Mouse (Mus musculus) right cerebral cortex, postnatal 25 days (tissue): ENCODE results near the gene Spint1.

Source experiments
- DNase-seq: peaks from one replicate; pipeline ENCODE4 v3.0.0; 2022

Gene Spint1

GRCm38 (mm10) chr2:119294411-119294810, 57.2 kb downstream of the Spint1 start:
- DNase-seq = no peak

- DNase-seq = no peak
Measured at GRCm38 (mm10) chr2:119296756-119297155, 59.6 kb downstream of the Spint1 start.

- no peak for DNase-seq
Measured at GRCm38 (mm10) chr2:119297506-119297905, 60.3 kb downstream of the Spint1 start.

- DNase-seq = peak; percentile 38
Measured at GRCm38 (mm10) chr2:119298330-119298729, 61.2 kb downstream of the Spint1 start.

GRCm38 (mm10) chr2:119298839-119299238, 61.7 kb downstream of the Spint1 start:
- no peak for DNase-seq
